Mouse (Mus musculus): ENCODE measurements at regions not wholly inside any gene's neighbourhood (a gene's known extent, or its start where the extent isn't known, plus 50 kb on each side); places are given as distances from the start of the nearest gene placed in this dataset.

- no peak for DNase-seq
Observed at GRCm38 (mm10) chr13:34462206-34462807, 117.3 kb upstream of the Slc22a23 start.

- DNase-seq, result no peak
Observed at GRCm38 (mm10) chr13:34460969-34461368, 116.0 kb upstream of the Slc22a23 start.

GRCm38 (mm10) chr13:34456051-34456450 is 111.1 kb upstream of the Slc22a23 start:
- no peak for DNase-seq

GRCm38 (mm10) chr13:34446806-34447205 is 101.8 kb upstream of the Slc22a23 start:
- no peak for DNase-seq

GRCm38 (mm10) chr13:34446327-34446726 is 101.3 kb upstream of the Slc22a23 start:
- DNase-seq, result no peak

- DNase-seq, result no peak
Observed at GRCm38 (mm10) chr13:34441347-34441746, 96.4 kb upstream of the Slc22a23 start.

GRCm38 (mm10) chr13:34427527-34427926 is 82.5 kb upstream of the Slc22a23 start:
- no peak for DNase-seq

GRCm38 (mm10) chr13:34424921-34425320 is 79.9 kb upstream of the Slc22a23 start:
- no peak for DNase-seq

- no peak for DNase-seq
Observed at GRCm38 (mm10) chr13:34421644-34422043, 76.7 kb upstream of the Slc22a23 start.

- no peak for DNase-seq
Observed at GRCm38 (mm10) chr13:34420341-34421156, 75.6 kb upstream of the Slc22a23 start.

GRCm38 (mm10) chr13:34419061-34419460 is 74.1 kb upstream of the Slc22a23 start:
- no peak for DNase-seq

- no peak for DNase-seq
Observed at GRCm38 (mm10) chr13:34416603-34417002, 71.6 kb upstream of the Slc22a23 start.

GRCm38 (mm10) chr13:34414533-34414932 is 69.6 kb upstream of the Slc22a23 start:
- no peak for DNase-seq

GRCm38 (mm10) chr13:34408669-34409055 is 63.7 kb upstream of the Slc22a23 start:
- no peak for DNase-seq

- DNase-seq, result no peak
Observed at GRCm38 (mm10) chr13:34408007-34408668, 63.2 kb upstream of the Slc22a23 start.

GRCm38 (mm10) chr13:34406291-34406690 is 61.3 kb upstream of the Slc22a23 start:
- no peak for DNase-seq

- DNase-seq, result no peak
Observed at GRCm38 (mm10) chr13:34402631-34403030, 57.6 kb upstream of the Slc22a23 start.

- DNase-seq, result no peak
Observed at GRCm38 (mm10) chr13:34401031-34401430, 56.0 kb upstream of the Slc22a23 start.

GRCm38 (mm10) chr13:34398847-34399246 is 53.9 kb upstream of the Slc22a23 start:
- no peak for DNase-seq

- DNase-seq, result no peak
Observed at GRCm38 (mm10) chr13:34398061-34398787, 53.2 kb upstream of the Slc22a23 start.

- DNase-seq, result no peak
Observed at GRCm38 (mm10) chr13:34395504-34395903, 50.5 kb upstream of the Slc22a23 start.

- DNase-seq, result no peak
Observed at GRCm38 (mm10) chr13:34395010-34395409, 50.0 kb upstream of the Slc22a23 start.
